Mouse (Mus musculus) lung, postnatal 14 days (tissue): ENCODE data around the gene Canx.
A peak's percentile ranks its signal among the peaks of the same experiment; 100 is the strongest.

ENCODE experiments used
- DNase-seq: peaks from one replicate; pipeline ENCODE4 v3.0.0; 2021

The Canx gene

GRCm38 (mm10) chr11:50272819-50273218, 52.7 kb downstream of the Canx start:
- no peak for DNase-seq

GRCm38 (mm10) chr11:50269885-50270284, 55.6 kb downstream of the Canx start:
- DNase-seq, result no peak

DNA sequence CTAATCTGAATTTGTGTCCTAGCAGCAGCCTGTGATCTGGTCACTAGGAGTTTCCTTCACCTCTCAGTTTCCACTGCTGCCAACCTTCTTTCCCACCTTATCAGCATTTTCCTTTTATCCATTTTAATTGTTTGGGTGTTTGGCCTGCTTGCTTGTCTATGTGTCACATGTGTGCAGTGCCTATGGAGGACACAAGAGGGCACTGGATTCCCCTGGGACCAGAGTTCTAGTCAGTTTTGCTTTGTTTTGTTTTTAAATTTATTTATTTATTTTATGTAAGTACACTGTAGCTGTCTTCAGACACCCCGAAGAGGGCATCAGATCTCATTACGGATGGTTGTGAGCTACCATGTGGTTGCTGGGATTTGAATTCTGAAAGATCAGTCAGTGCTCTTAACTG, 56.3 kb downstream of the Canx start:
- DNase-seq, result peak; percentile 30

DNA sequence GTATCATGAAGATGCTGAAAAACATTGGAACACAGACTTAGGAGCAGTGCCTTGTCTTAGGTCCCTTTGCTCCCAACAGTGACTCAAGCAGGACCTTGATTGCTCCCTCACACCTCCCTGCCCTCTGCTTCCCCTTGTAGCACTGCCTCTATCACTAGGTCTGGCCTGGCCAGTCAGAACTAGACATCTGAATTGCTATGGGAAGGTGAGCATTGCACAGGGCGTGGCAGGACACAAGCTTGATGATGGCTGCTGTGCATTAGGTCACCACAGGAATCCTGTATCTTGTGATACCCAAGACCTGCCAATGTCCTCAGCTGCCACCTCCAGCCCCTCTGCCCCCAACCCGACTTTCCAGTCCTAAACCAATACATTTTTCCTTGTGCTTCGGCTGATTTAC, 58.5 kb downstream of the Canx start:
- no peak for DNase-seq

DNA sequence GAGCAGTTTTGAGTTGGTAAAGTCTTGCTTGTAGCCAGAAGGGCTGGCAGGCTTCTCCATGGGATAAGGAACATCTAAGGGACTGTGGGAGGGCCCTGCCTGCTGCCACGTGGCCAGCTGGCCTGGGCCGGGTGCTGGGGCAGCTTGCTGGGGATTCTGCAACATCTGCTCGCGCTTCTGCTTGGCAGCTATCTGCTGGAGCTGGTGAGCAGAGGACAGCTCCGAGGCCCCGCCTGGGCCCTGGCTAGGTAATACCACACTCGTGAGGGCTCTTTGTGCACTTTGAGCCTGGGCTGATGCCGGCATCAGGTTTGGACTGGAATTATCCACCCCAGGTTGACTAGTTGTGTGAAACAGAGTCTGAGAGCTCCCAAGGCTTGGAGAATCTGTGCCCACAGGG, 59.5 kb downstream of the Canx start:
- peak; percentile 22 for DNase-seq

DNA sequence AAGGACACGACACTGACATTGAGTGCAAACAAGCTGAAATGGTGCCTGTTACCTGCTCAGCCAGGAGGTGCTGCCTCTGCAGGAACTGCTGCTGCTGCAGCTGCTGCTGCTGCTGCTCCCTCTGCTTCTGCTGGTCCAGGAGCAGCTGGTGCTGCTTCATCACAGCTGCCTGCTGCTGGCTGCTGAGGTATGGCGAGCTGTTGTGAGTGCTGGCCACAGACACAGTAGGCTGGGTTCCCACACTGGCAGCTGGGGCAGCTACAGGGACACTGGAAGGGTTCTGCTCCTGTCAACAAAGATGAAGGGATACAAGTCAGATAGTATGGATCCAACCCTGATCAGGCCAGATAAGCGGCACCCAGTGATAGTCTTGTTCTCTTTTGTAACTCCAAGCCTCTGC, 62.3 kb downstream of the Canx start:
- no peak for DNase-seq

- DNase-seq, result peak; percentile 35
Measured at GRCm38 (mm10) chr11:50262020-50262419, 63.5 kb downstream of the Canx start.

DNA sequence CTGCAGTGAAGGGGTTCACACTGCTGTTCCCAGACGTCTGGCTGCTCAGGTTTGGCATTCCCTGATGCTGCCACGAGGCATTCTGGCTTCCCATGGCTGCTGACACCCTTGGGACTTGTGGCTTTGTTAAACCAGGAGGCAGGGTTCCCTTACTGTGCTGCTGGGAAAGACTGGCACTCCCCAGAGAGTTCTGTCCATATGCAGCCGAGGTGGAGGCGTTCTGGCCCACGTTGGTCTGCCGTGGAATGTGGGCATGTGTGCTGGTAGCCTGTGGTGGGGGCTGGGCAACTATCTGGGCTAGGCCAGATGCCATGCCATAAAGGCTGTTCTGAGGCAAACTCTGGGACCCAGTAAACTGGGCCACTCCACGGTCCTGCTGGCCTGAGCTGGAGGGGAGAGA, 67.2 kb downstream of the Canx start:
- DNase-seq, result no peak

- DNase-seq, result no peak
Measured at GRCm38 (mm10) chr11:50256615-50257014, 68.9 kb downstream of the Canx start.

GRCm38 (mm10) chr11:50254010-50254580, 71.4 kb downstream of the Canx start:
- DNase-seq, result no peak

- DNase-seq, result no peak
Measured at GRCm38 (mm10) chr11:50253393-50253792, 72.1 kb downstream of the Canx start.

- no peak for DNase-seq
Measured at GRCm38 (mm10) chr11:50252684-50253265, 72.7 kb downstream of the Canx start.

DNA sequence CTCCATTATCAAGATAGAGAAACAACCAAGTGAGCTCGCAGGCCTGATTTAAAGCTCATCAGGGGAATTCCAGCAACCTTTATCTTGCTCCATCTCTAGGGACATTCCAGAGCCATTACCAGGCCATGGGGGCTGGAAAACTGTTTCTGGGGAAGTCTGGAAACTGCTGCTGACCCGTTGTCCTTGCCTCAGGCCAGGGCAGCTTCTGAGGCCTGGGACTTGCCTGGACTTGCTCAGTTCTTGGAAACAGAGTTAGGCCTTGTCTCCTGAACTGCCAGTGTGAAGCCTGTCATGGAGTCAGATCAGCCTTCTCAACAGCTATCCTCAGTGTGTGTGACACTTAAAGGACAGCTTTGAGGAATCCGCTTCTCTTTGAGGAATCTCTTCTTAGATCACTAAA, 73.3 kb downstream of the Canx start:
- DNase-seq, result no peak

DNA sequence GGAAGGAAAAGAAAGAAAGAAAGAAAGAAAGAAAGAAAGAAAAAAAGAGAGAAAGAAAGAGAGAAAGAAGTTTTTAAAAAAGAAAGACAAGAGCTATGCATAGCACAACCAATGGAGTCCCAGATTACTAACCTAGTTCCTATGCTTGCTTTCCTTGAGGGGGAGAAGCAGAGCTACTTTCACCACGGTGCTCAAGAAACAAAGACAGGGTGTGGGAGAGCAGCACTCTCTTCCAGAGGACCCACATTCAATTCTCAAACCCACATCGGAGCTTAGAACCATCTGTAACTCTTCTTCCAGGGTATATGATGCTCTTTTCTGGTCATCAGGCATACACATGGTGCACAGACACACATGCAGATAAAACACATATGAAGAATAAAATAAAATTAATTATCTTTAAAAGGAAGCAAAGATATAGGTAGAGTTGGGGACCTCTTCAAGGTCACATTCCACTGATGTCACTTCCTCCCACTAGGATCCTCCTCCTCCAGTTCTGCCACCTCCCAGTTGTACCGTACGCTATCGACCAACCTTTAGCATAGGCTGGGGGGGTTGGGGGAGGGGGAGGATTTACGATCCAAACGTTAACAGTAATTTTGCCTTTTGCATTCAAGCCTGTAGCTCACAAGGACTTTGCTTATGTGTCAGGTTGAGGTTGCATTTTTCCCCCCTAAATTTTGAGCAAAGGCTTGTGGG, 76.9 kb downstream of the Canx start:
- DNase-seq, result no peak

DNA sequence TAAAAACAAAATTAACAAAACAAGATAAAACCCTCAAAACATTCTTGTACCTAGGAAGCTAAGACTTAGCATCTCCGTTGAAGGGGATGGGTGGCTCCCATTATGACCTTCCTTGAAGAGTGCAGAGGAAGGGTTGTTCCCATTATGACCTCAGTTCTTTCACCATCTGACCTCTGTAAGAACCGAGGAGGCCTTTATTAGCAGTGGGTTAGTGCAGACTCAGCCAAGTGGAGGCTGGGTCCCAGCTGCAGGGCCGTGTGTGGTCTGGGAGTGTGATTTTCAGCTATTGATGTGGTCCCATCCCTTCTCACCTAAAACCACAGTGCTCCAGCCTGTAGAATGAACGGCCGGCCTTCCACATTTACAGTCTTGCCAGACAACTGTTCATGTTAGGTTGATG, 80.2 kb downstream of the Canx start:
- no peak for DNase-seq
